Mouse (Mus musculus): ENCODE data around the gene Ccnd3. TPM values are rescaled to one million over a fixed set of nuclear protein-coding genes. Genes with fewer than 3 reads are reported as not detected.

The Ccnd3 gene
- 74.3 and 75.2 TPM in 2 replicates for polyA plus RNA-seq (2015; fragmentation: Nextera tagmentation; extraction: Ambion mirVana)

DNA sequence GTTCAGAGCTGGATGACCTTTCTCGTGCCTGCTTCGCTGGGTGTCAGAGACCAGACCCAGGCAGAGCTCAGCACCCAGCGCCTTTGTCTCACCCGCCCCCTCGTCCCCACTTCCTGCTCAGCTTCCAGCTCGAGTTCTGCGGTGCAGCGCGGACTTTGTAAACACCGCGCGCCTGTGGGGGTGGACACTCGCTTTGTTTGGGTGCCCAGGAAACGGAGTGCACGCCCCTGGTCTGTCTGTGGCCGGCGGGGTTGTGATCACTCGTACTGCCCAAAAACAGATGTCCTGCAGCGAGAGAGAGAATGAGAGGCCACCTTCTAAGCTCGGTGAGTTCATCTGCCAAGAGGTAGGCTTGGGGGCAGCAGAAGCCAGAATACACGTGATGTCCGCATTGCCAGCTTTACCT is at the start of gene Ccnd3:
TSS of gene Ccnd3 (plus strand) at position 111 of the 406 bp plus-strand sequence.
- Histone ChIP-seq H3K9me3 (no peaks in the 10 kb centered on the region), H3K27ac (peak within 1 kb of the TSS; percentile 8; the same call in 1 of the 2 replicates), H3K27me3 (no peaks in the 10 kb centered on the region), H3K4me2 (peak within 1 kb of the TSS; percentile 61), H3K9ac (peak within 1 kb of the TSS; percentile 71), H3K36me3 (peaks cover 4% of the 10 kb centered on the region; the same call in 1 of the 2 replicates), H3K4me1 (replicated peaks) (peaks cover 26% of the 10 kb centered on the region), H3K4me3 (peak within 1 kb of the TSS; percentile 35)
- ATAC-seq (ENCODE audit: low FRiP score), result no peak
- 2% methylated on average over 22 of the region's 22 CpGs for WGBS

DNA sequence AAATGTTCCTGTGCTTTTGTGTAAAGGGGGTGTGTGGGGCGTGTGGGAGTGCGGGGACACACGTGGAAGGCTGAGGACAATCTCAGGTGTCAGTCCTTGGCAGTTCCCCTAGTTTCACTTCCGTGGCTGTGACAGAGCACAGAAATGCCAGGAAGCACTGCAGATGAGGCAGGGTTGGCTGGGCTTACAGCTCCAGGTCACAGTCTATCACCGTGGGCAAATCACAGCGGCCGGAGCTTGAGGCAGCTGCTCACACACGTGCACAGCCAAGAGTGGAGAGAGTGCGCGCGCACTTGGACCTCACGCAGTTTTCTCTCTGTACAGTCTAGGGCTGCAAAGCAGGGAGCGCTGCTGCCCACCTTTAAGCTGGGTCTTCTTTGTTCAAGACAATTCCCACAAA is 46.5 kb upstream of the Ccnd3 start:
- H3K4me1 ChIP-seq (replicated peaks), result no peaks in the 10 kb centered on the region
- no peak overlapping the region for H3K4me3 ChIP-seq
- no peak overlapping the region for H3K4me2 ChIP-seq
- no peak for ATAC-seq (ENCODE audit: low FRiP score)
- no peak overlapping the region for H3K27ac ChIP-seq
- H3K9ac ChIP-seq, result no peak overlapping the region
- WGBS, result 82% methylated on average over 13 of the region's 13 CpGs
- no peaks in the 10 kb centered on the region for H3K36me3 ChIP-seq
- no peaks in the 10 kb centered on the region for H3K9me3 ChIP-seq
- peaks cover 10% of the 10 kb centered on the region; the same call in 1 of the 2 replicates for H3K27me3 ChIP-seq

DNA sequence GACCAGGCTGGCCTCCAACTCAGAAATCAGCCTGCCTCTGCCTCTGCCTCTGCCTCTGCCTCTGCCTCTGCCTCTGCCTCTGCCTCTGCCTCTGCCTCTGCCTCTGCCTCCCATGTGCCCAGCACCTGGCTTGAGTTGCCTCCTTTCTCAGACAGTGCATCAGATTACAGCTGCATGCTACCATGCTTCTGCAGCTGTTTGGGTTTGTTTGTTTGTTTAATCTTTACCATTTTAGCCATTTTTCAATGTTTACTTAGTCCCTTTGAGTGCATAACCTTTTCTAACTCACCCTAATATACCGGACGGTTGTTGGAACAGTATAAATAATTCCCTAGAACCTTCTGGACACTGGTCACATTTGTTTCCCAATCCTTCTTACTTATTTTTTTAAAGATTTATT is 45.9 kb upstream of the Ccnd3 start:
- Histone ChIP-seq H3K27me3 (peaks cover 13% of the 10 kb centered on the region), H3K9ac (no peak overlapping the region), H3K4me1 (replicated peaks) (no peaks in the 10 kb centered on the region), H3K27ac (no peak overlapping the region), H3K36me3 (no peaks in the 10 kb centered on the region), H3K4me3 (no peak overlapping the region), H3K4me2 (no peak overlapping the region), H3K9me3 (no peaks in the 10 kb centered on the region)
- ATAC-seq (ENCODE audit: low FRiP score), result no peak
- WGBS, result 98% methylated on average over 2 of the region's 2 CpGs

DNA sequence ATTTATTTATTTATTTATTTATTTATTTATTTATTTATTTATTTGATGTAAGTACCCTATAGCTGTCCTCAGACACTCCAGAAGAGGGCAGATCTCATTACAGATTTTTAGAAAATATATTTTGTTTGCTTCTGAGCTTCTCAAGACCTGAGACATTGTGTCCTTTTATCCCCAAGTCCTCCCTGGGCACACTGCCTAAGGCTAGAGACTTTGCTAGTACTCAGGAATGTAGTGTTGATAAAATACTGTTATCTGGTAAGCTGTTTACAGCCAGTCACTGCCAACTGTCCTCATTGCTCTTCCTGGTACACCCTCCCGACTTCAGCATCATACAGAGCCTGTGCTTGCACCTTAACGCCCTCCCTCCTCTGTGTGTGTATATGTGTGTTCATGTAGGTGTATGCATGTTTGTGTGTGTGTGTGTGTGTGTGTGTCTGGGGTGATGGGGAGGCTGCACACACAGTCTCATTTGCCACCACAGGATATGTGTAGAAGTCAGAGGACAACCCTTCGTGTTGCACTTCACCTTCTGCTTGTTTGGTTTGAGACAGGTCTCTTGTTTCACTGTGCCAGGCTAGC is 45.4 kb upstream of the Ccnd3 start:
- Histone ChIP-seq H3K4me3 (no peak overlapping the region), H3K27me3 (peaks cover 18% of the 10 kb centered on the region), H3K4me1 (replicated peaks) (no peaks in the 10 kb centered on the region), H3K27ac (no peak overlapping the region), H3K9me3 (no peaks in the 10 kb centered on the region), H3K9ac (no peak overlapping the region), H3K4me2 (no peak overlapping the region), H3K36me3 (no peaks in the 10 kb centered on the region)
- 86% methylated on average over 3 of the region's 3 CpGs for WGBS
- ATAC-seq (ENCODE audit: low FRiP score), result no peak

DNA sequence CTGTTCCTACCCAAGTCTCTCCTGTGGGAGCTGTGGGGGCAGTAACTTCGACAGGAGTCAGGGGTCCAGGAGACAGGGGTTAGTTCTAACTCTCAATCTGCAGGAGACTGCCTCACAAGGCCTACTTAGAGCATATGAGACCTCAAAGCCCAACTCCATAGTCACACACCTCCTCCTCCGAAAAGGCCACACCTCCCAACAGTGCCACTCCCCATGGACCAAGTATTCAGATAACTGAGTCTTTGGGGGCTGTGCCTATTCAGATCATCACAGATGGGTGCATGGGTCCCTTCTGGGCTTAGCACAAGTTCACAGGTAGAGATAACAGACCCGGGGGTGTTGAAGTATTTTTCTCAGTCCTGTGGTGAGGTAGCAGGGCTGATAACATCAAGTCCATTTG is 43.2 kb upstream of the Ccnd3 start:
- Histone ChIP-seq H3K4me3 (no peak overlapping the region), H3K9ac (no peak overlapping the region), H3K36me3 (no peaks in the 10 kb centered on the region), H3K27me3 (peaks cover 39% of the 10 kb centered on the region), H3K27ac (no peak overlapping the region), H3K4me1 (replicated peaks) (peaks cover 5% of the 10 kb centered on the region; the same call in 1 of the 2 replicates), H3K9me3 (no peaks in the 10 kb centered on the region), H3K4me2 (no peak overlapping the region)
- 80% methylated on average over 3 of the region's 3 CpGs for WGBS
- ATAC-seq (ENCODE audit: low FRiP score), result no peak

DNA sequence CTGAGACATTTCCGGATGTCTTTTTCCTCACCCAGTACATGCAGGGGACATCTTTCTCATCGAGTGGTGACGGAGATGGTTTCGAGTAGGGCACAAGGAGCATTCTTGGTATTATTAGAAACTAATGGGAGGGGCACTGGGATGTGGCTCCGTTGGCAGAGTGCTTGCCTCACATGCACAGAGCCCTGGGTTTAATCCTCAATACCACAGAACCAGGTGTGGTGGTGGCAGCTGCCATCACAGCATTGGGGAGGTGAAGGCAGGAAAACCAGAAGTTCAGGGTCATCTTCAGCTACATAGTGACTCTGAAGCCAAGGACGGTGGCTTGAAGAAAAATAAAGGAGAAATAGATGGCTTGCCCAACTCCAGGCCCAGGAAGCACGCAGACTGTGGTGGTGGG is 42.6 kb upstream of the Ccnd3 start:
- H3K4me2 ChIP-seq, result no peak overlapping the region
- no peak overlapping the region for H3K4me3 ChIP-seq
- no peak overlapping the region for H3K27ac ChIP-seq
- H3K9me3 ChIP-seq, result no peaks in the 10 kb centered on the region
- H3K9ac ChIP-seq, result no peak overlapping the region
- peaks cover 44% of the 10 kb centered on the region for H3K27me3 ChIP-seq
- peaks cover 5% of the 10 kb centered on the region; the same call in 1 of the 2 replicates for H3K4me1 ChIP-seq (replicated peaks)
- no peak for ATAC-seq (ENCODE audit: low FRiP score)
- no peaks in the 10 kb centered on the region for H3K36me3 ChIP-seq
- WGBS, result 78% methylated on average over 7 of the region's 7 CpGs

DNA sequence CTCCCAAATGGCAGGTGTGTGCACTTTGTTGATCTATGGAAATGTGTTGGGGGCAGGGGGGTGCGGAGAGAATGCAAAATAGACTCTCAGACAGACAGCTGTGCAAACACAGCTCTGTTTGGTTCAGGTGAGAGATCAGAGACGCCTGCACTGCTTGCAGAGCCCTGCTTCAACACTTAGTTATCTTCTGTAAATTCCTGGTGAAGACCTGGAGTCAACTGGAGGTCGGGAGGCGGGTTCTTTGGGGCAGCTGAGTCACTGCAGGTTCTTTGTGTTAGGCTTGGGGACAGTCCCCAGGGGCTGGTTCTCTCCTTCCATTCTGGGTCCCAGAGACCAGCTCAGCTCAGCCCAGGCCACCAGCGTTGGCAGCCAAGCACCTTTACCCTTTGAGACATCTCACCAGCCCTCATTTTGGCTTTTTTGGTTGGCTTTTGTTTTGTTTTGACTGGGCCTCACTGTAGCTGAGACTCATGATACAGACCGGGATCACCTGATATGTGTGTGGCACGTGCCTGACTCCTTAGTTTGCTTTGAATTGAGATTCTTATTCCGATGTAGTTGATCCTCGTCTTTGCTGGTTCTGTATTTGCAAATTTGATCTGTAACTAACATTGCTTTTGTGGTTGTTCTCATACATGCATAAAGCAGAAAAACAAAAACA is 42.0 kb upstream of the Ccnd3 start:
- 52% methylated on average over 9 of the region's 9 CpGs for WGBS
- no peak for ATAC-seq (ENCODE audit: low FRiP score)
- no peaks in the 10 kb centered on the region for H3K36me3 ChIP-seq

DNA sequence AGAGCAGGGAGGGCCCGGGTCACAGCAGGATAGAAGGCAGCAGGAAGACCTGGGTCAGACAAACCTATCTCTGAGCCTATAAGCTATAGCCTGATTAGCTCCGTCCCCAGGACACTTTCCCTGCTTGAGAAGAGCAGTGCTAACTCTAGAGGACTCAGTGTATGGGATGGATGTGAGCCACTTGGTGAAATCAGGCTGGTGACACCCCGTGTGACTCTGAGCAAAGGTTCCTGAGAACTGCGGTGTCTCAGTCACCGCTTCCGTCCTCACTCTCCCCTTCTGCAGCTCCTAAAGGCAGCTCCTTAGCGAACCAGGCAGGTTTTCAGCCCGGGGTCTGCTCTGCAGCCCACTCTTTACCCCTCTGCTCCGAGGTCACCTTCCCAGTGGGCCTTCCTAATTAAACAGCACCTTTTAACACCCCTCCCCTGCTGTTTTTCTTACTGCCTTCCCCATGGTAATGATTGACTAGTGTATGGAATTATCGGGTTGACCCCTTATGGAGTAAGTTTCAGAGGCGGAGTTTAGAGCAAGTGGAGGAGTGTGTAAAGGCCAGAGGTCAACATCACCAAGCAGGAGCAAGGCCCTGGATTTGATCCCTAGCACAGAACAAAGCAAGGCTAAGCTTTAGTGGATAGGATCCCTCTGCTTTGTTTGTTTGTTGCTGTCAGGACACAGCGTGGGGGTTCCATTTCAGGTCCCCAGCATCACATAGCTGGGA is 40.4 kb upstream of the Ccnd3 start:
- peaks cover 66% of the 10 kb centered on the region for H3K27me3 ChIP-seq
- peaks cover 12% of the 10 kb centered on the region for H3K4me1 ChIP-seq (replicated peaks)
- no peak for ATAC-seq (ENCODE audit: low FRiP score)
- no peak overlapping the region for H3K9ac ChIP-seq
- 44% methylated on average over 12 of the region's 12 CpGs for WGBS
- H3K36me3 ChIP-seq, result no peaks in the 10 kb centered on the region
- H3K27ac ChIP-seq, result no peak overlapping the region
- H3K4me2 ChIP-seq, result no peak overlapping the region
- H3K4me3 ChIP-seq, result no peak overlapping the region
- H3K9me3 ChIP-seq, result no peaks in the 10 kb centered on the region

More for the DNA sequence above, 42.0 kb upstream of the Ccnd3 start:
- H3K4me3 ChIP-seq, result no peak overlapping the region
- no peak overlapping the region for H3K4me2 ChIP-seq
- peaks cover 5% of the 10 kb centered on the region for H3K4me1 ChIP-seq (replicated peaks)
- H3K9ac ChIP-seq, result no peak overlapping the region
- no peak overlapping the region for H3K27ac ChIP-seq
- peaks cover 50% of the 10 kb centered on the region for H3K27me3 ChIP-seq
- H3K9me3 ChIP-seq, result no peaks in the 10 kb centered on the region

DNA sequence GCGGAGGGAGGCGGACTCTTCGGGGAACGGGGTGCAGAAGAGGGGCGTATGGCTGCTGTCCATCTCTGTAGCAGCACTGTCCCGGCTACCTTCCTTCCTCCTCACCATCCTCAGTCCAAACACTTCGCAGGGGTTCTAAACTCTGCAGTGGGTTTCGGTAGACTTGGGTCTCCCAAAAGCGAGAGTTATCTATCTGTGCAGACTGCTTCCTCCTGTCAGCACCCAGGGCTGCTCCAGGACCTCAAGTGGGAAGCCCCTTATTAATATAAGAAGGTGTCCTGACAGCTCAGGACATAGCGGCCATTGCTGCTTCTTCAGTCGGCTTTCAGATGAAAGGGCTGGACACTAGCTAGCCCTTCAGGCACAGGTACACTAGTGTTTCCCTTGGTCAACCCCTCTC is 39.8 kb upstream of the Ccnd3 start:
- Histone ChIP-seq H3K4me1 (replicated peaks) (peaks cover 12% of the 10 kb centered on the region), H3K4me3 (no peak overlapping the region), H3K9ac (no peak overlapping the region), H3K27me3 (peaks cover 70% of the 10 kb centered on the region), H3K9me3 (no peaks in the 10 kb centered on the region), H3K36me3 (no peaks in the 10 kb centered on the region), H3K4me2 (no peak overlapping the region), H3K27ac (no peak overlapping the region)
- no peak for ATAC-seq (ENCODE audit: low FRiP score)
- WGBS, result 83% methylated on average over 11 of the region's 11 CpGs

DNA sequence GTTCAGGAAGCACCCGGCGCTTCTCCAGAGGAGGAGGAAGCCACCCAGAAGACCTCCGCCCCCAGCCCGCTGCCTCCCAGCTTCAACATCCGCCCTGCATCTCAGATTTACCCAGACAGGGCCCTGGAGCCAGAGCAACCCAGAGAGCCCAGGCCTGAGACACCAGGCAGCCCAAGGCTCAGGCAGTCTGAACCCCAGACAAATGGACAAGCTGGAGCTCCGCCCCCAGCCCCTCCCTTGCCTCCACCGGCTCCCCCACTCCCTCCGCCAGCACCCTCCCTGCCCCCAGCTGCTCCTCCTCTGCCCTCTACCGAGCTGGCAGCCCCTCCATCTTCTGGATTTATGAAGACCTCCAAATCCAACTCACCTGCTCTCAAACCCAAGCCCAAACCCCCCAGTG is 38.6 kb upstream of the Ccnd3 start:
- ATAC-seq (ENCODE audit: low FRiP score), result no peak
- Histone ChIP-seq H3K9ac (no peak overlapping the region), H3K4me1 (replicated peaks) (peaks cover 20% of the 10 kb centered on the region), H3K27me3 (peaks cover 68% of the 10 kb centered on the region), H3K9me3 (no peaks in the 10 kb centered on the region), H3K27ac (no peak overlapping the region), H3K4me3 (no peak overlapping the region), H3K36me3 (no peaks in the 10 kb centered on the region), H3K4me2 (no peak overlapping the region)
- 32% methylated on average over 9 of the region's 9 CpGs for WGBS

DNA sequence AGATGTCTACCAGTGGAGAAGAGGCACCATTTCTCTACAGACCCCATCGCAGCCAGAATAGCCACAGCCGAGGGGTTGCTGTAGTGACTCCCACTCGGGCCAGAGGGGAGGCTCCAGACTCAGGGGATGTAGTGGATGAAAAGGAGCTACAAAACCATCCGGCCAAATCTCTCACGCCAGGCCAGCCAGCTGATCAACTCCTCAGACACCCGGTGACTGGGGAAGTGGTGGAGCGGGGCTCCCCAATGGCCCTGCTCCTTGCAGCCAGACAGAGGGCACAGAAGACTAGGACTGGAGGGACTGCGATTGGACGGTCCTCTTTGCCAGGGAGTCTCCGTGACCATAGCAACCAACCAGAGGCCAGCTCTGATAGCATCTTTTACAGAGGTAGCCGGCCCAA is 37.2 kb upstream of the Ccnd3 start:
- H3K9ac ChIP-seq, result no peak overlapping the region
- H3K4me1 ChIP-seq (replicated peaks), result peaks cover 20% of the 10 kb centered on the region
- no peak overlapping the region for H3K27ac ChIP-seq
- no peaks in the 10 kb centered on the region for H3K9me3 ChIP-seq
- H3K27me3 ChIP-seq, result peaks cover 72% of the 10 kb centered on the region
- H3K4me2 ChIP-seq, result no peak overlapping the region
- H3K36me3 ChIP-seq, result no peaks in the 10 kb centered on the region
- no peak overlapping the region for H3K4me3 ChIP-seq
- ATAC-seq (ENCODE audit: low FRiP score), result no peak
- 59% methylated on average over 11 of the region's 11 CpGs for WGBS

DNA sequence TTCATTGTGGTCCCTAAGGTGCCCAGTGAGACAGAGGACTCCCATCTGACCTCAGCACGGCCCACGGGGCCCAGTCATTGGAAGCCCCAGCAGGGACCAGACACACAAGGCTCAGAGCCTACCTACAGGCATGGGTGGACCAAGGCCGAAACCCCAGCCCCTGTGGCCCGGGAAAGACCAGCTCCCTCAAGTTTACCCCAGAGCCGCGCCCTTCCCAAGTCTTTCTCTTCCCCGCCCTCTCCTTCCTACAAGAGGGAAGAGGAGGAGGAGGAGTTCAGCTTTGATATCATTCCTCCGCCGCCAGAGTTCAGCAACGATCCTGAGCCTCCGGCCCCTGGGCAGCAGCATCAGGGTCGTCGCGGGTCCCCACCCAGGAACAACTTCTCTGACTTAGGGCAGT is 36.8 kb upstream of the Ccnd3 start:
- 17% methylated on average over 14 of the region's 14 CpGs for WGBS
- Histone ChIP-seq H3K4me2 (peak overlapping the region; percentile 27; the same call in 1 of the 2 replicates), H3K27ac (no peak overlapping the region), H3K4me3 (peak overlapping the region; percentile 14; the same call in 1 of the 2 replicates), H3K9me3 (no peaks in the 10 kb centered on the region), H3K9ac (no peak overlapping the region), H3K36me3 (no peaks in the 10 kb centered on the region), H3K4me1 (replicated peaks) (peaks cover 20% of the 10 kb centered on the region), H3K27me3 (peaks cover 70% of the 10 kb centered on the region)
- ATAC-seq (ENCODE audit: low FRiP score), result no peak
